Mouse (Mus musculus) midbrain, embryonic 10.5 days (tissue): ENCODE results near the gene Dnase1. TPM values are rescaled to one million over a fixed set of nuclear protein-coding genes. Genes with fewer than 3 reads are reported as not detected.

Experiments used
- DNase-seq: peaks from one replicate; pipeline ENCODE4 v3.0.0-alpha.2; 2017; ENCODE audit warnings: low spot score
- H3K27ac ChIP-seq: fragments of 300-500 bp; sonication (generic); replicated peaks from 2 replicates; pipeline ENCODE4 v1.5.1; 2016; ENCODE audit warnings: mild to moderate bottlenecking
- H3K27me3 ChIP-seq: fragments of 300-500 bp; sonication (generic); 2 replicates; pipeline ENCODE4 v1.6.1; 2016; ENCODE audit warnings: low read depth, mild to moderate bottlenecking; ENCODE audit not compliant: poor library complexity, severe bottlenecking
- H3K36me3 ChIP-seq: fragments of 300-500 bp; sonication (generic); 2 replicates; pipeline ENCODE4 v1.6.1; 2016; ENCODE audit warnings: mild to moderate bottlenecking, moderate library complexity
- H3K4me1 ChIP-seq: fragments of 300-500 bp; sonication (generic); 2 replicates; pipeline ENCODE4 v1.6.1; 2016
- H3K4me3 ChIP-seq: fragments of 300-500 bp; sonication (generic); 2 replicates; pipeline ENCODE4 v1.5.1; 2016; ENCODE audit warnings: mild to moderate bottlenecking, moderate library complexity
- H3K9me3 ChIP-seq: fragments of 300-500 bp; sonication (generic); replicated peaks from 2 replicates; pipeline ENCODE4 v1.6.1; 2016; ENCODE audit warnings: mild to moderate bottlenecking
- WGBS: fragments of 180-500 bp; shearing (Covaris S2); methylation state at CpG from one replicate; pipeline ENCODE4 v1.1.7; 2016; 5-methylcytosine and 5-hydroxymethylcytosine counted together
- polyA plus RNA-seq: library from polyadenylated mRNA; unstranded; fragments of >200 nt; fragmentation: Nextera tagmentation; extraction: Ambion mirVana; gene quantifications from 2 replicates; pipeline ENCODE4 v1.2.1, GENCODE M21; 2016

The Dnase1 gene
- polyA plus RNA-seq, 1 experiment from 2014 or later, result 5.3 TPM

DNA sequence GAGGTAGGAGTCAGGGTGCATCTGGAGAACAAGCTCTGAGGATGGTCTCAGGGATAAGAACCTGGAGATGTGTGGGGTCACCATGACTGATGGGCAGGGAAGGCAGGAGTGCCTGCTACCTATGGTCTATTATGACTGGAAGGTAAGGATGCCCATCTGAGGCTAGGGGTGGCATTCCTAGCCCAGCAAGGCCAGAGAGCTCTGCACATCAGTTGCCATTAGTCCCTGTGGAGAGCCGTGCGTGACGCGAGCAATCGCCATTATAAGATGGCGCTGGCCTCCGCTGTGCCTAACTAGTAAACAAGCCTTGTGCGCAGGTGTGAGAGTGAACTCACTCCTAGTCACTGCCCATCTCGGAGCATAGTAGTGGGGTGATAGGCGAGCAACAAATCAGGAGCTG, 6.2 kb upstream of the Dnase1 start:
- Histone ChIP-seq H3K36me3 (no peaks in the 10 kb centered on the region), H3K27me3 (no peaks in the 10 kb centered on the region), H3K4me1 (peaks cover 12% of the 10 kb centered on the region), H3K9me3 (no peaks in the 10 kb centered on the region), H3K4me3 (no peak overlapping the region), H3K27ac (no peak overlapping the region)
- DNase-seq, result no peak
- 94% methylated on average over 10 of the region's 10 CpGs for WGBS

DNA sequence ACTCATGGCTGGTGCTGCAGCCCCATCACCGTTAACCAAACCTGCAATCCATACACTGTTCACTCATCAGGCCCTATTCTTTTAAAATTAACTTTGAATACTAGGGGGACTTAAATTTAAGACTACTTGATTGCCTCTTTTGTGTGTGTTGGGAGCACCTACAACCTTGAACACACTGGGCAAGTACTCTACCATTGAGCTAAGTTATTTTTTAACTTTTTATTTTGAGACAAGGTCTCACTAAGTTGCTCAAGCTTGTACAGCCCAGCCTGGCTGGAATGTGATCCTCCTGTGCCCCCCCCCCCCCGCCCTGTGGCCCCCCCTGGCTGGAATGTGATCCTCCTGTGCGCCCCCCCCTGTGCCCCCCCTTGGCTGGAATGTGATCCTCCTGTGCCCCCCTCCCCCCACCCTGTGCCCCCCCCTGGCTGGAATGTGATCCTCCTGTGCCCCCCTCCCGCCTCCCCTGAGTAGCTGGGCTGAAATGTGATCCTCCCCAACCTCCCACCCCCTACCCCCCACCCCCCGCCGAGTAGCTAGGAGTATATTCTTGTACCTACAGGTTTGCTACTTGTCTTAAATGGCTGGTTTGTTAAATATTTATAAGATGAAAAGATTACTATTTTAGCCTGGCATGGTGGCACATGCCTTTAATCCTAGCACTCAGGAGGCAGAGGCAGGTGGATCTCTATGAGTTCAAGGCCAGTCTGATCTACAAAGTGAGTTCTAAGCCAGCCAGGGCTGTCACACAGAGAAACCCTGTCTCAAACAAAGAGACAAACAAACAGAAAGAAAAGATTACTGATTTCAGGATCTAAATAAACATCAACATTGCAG, 5.1 kb upstream of the Dnase1 start:
- WGBS, result 61% methylated on average over 6 of the region's 6 CpGs
- no peak for DNase-seq
- H3K4me1 ChIP-seq, result peaks cover 12% of the 10 kb centered on the region
- H3K9me3 ChIP-seq, result no peaks in the 10 kb centered on the region
- H3K27me3 ChIP-seq, result no peaks in the 10 kb centered on the region
- no peak overlapping the region for H3K4me3 ChIP-seq
- H3K36me3 ChIP-seq, result peaks cover 3% of the 10 kb centered on the region
- no peak overlapping the region for H3K27ac ChIP-seq

DNA sequence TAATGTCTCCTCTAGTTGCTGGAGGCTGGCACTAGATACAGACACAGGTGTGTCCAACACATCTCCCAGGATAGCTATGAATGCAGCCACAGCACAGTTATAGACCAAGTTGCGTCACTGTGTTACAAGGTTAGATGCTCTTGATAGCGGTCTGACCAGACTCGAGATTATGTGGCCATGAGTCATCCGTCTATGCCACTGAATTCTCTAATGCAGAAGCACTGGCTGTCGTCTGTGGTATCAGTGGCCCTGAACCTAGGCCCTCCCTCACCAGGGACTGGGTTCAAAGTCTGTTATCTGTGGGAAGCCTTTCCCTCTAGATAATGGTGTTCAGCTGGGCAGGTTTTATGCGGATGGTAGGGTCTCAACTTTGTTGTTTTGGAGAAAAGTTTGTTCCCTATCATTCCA, 4.4 kb upstream of the Dnase1 start:
- no peaks in the 10 kb centered on the region for H3K9me3 ChIP-seq
- peaks cover 10% of the 10 kb centered on the region for H3K36me3 ChIP-seq
- 93% methylated on average over 6 of the region's 6 CpGs for WGBS
- H3K4me3 ChIP-seq, result no peak overlapping the region
- no peak overlapping the region for H3K27ac ChIP-seq
- no peak for DNase-seq
- no peaks in the 10 kb centered on the region for H3K27me3 ChIP-seq
- H3K4me1 ChIP-seq, result peaks cover 12% of the 10 kb centered on the region

DNA sequence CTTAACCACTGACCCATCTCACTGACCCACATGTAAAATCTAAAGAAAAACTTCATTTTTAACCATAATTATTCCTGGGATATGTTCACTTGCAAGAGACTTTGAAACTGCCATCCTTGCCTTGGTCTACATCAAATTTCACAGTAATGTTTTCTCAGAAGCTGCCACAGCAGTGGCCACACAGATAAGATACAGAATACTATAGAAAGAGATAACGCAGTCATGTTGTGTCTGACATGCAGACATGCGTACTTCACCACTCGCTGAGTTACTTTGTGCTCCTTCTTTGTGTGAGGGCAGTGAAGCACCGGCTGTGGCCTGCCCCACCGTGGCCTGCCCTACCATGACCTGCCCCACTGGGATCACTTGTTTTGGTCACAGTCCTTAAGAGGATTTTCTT, 2.8 kb upstream of the Dnase1 start:
- WGBS, result 50% methylated on average over 5 of the region's 5 CpGs
- no peaks in the 10 kb centered on the region for H3K9me3 ChIP-seq
- no peak overlapping the region for H3K27ac ChIP-seq
- peaks cover 12% of the 10 kb centered on the region for H3K4me1 ChIP-seq
- DNase-seq, result no peak
- H3K4me3 ChIP-seq, result no peak overlapping the region
- H3K36me3 ChIP-seq, result peaks cover 26% of the 10 kb centered on the region
- H3K27me3 ChIP-seq, result no peaks in the 10 kb centered on the region

DNA sequence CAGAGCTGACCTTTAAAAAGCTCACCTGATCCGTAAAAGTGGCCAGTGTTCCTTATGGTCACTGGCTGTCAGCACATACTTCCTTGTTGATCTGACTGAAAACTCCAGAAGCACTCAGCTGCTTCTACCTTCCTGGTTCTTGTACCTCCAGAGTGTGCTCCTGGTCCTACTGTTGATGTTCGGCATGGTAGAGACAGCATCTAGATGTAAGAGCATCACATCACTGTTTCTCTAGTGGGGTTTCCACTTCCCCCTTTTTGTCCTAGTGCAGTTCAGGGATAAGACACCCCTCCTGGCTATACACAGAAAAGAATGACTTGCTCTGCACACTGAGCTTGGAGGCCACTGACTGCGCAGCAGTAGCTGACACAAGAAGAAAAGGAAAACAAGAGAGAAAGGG, 2.3 kb upstream of the Dnase1 start:
- H3K27ac ChIP-seq, result no peak overlapping the region
- no peak overlapping the region for H3K4me3 ChIP-seq
- H3K27me3 ChIP-seq, result no peaks in the 10 kb centered on the region
- peaks cover 31% of the 10 kb centered on the region for H3K36me3 ChIP-seq
- H3K4me1 ChIP-seq, result peaks cover 10% of the 10 kb centered on the region
- WGBS, result 81% methylated on average over 3 of the region's 3 CpGs
- no peak for DNase-seq
- H3K9me3 ChIP-seq, result no peaks in the 10 kb centered on the region

DNA sequence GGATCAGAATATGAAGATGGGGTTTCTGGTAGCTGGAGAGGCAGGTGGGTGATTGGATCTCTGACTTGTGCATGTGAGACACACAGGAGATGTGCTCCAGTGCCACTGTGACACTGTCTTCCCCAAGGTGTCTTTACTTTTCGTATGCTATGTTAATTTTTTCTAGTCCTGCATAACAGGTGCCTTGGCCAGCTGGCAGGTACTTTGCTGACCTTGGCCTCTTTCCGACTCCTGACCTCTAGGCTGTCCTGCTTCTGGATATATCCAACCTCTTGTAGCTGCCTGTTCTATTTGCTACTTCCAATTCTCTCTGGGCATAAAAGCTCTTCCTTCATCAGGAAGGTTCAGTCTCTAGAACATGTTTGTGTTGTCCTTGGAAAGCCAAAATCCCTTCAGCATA, 1.2 kb upstream of the Dnase1 start:
- Histone ChIP-seq H3K36me3 (peaks cover 42% of the 10 kb centered on the region), H3K4me3 (no peak overlapping the region), H3K9me3 (no peaks in the 10 kb centered on the region), H3K4me1 (peaks cover 8% of the 10 kb centered on the region), H3K27me3 (no peaks in the 10 kb centered on the region), H3K27ac (no peak overlapping the region)
- 94% methylated on average over 2 of the region's 2 CpGs for WGBS
- no peak for DNase-seq

DNA sequence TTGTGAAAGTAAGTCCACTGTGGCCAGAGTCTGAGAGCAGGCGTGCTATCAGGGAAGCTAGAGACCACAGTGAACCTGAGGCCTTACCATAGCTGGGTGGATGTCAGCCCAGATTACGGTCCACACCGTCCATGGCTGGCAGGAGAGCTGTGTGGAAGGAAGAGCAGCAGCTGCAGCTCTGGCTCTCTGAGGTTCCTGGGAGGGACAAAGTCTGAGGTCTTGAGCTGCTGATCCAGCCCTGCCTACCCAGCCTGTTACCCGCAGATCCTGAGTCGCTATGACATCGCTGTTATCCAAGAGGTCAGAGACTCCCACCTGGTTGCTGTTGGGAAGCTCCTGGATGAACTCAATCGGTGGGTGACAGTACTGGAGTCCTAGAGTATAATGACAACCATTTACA, 948 bp downstream of the Dnase1 start:
- 91% methylated on average over 7 of the region's 7 CpGs for WGBS
- H3K36me3 ChIP-seq, result peaks cover 62% of the 10 kb centered on the region

DNA sequence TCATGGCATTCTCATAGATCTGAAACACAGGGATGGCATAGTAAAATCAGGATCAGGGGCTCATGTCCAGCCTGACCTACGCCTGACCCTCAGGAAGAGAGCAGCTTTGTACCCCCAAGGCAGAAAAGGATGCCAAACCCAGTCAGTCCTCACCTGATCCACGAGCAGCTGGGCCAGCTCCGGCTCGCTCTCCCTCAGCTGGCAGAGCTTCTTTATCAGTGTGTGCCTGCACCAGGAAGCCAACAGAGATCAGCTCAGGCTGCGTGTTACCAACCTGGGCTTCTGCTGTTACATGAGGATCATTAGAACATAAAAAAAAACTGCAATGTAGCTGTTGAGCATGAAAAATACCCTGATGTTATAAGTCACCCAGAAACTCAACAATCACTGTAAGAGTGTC, 3.5 kb downstream of the Dnase1 start:
- DNase-seq, result no peak
- peaks cover 88% of the 10 kb centered on the region for H3K36me3 ChIP-seq

More for the DNA sequence above, 948 bp downstream of the Dnase1 start:
- DNase-seq, result no peak
- Histone ChIP-seq H3K4me1 (peaks cover 8% of the 10 kb centered on the region), H3K4me3 (no peak overlapping the region), H3K27me3 (no peaks in the 10 kb centered on the region), H3K9me3 (no peaks in the 10 kb centered on the region), H3K27ac (no peak overlapping the region)

DNA sequence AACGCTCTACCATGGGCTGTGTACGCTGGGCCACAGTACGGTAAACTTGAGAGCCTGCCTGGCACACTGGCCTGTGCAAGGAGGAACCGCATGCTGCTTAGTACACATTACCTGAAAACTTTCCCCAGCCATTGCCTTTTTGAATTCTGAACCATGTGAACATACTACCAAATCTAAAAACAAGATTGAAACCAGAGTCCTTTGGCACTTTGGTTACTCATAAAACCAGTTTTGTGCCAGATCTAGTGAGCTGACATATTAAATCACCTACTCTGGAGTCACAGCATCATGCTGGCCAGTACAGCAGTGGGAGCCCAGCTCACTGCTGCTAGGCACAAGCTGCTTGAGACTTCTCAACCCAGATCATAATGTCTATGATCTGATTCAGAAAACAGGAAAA, 4.9 kb downstream of the Dnase1 start:
- Histone ChIP-seq H3K9me3 (no peaks in the 10 kb centered on the region), H3K36me3 (peaks cover 99% of the 10 kb centered on the region), H3K4me1 (no peaks in the 10 kb centered on the region), H3K27ac (no peak overlapping the region), H3K4me3 (no peak overlapping the region), H3K27me3 (no peaks in the 10 kb centered on the region)
- WGBS, result 97% methylated on average over 4 of the region's 4 CpGs
- no peak for DNase-seq

More for the DNA sequence above, 3.5 kb downstream of the Dnase1 start:
- Histone ChIP-seq H3K9me3 (no peaks in the 10 kb centered on the region), H3K4me3 (no peak overlapping the region), H3K27me3 (no peaks in the 10 kb centered on the region), H3K27ac (no peak overlapping the region), H3K4me1 (no peaks in the 10 kb centered on the region)
- WGBS, result 90% methylated on average over 5 of the region's 5 CpGs

DNA sequence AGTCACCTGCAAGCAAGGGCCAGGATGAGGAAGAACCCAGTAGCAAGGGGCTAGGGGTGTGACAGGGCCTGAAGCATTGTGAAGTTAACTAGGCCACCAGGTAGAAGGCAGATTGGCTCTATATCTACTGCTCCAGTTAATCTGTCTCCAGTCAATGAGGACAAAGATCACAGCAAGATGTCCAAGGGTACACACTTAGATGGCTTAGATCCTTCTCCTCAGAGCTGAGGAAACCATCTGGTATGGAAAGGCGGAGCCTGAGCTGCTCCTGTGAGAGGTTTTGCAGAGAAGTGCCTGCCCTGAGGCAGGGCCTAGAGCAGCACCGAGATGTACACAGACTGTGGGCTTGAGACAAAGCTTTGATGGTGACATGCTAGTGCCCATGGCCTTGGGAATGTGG, 7.4 kb downstream of the Dnase1 start:
- Histone ChIP-seq H3K36me3 (peaks cover 99% of the 10 kb centered on the region), H3K9me3 (no peaks in the 10 kb centered on the region), H3K27ac (no peak overlapping the region), H3K27me3 (no peaks in the 10 kb centered on the region), H3K4me3 (no peak overlapping the region), H3K4me1 (no peaks in the 10 kb centered on the region)
- WGBS, result 97% methylated on average over 2 of the region's 2 CpGs
- DNase-seq, result no peak

DNA sequence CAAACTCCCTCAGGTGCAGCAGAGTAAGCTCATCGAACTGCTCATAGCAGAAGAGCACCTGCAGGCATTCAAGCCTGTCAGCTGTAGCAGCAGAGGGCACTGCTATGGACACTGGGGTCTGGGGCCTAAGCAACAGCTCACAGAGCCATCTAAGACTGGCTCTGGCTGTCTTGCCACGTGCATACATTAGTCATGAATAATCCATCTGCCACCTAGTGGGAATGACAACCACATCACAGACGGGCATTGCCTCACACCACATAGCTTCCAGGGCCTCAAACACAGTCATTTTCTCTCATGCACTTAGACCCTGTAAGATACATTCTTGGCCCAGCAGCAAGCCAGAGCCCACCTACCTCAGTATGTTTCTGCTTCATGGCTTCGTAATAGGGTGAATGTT, 8.8 kb downstream of the Dnase1 start:
- Histone ChIP-seq H3K4me3 (no peak overlapping the region), H3K4me1 (no peaks in the 10 kb centered on the region), H3K27me3 (no peaks in the 10 kb centered on the region), H3K9me3 (no peaks in the 10 kb centered on the region), H3K27ac (no peak overlapping the region), H3K36me3 (peaks cover 99% of the 10 kb centered on the region)
- WGBS, result 88% methylated on average over 4 of the region's 4 CpGs
- DNase-seq, result no peak

DNA sequence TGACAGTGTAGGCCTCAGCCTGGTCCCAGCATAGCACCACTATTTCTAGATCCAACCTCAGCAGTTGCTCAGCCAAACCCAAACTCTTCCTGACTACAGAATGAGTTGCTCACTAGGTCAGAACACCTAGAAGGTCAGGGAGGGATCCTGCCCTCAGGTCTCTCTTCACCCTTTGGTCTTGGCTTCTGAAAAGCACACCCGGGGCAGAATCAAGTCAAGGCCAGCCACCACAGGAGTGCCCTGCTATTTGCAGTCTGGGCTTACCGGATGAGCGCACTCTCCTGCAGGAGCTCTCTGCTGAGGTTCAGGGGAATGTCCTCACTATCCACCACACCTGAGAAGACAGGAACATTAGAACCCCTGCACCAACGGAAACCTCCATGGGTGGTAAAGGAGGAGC, 15.9 kb downstream of the Dnase1 start:
- DNase-seq, result no peak
- Histone ChIP-seq H3K36me3 (peaks cover 93% of the 10 kb centered on the region), H3K27ac (no peak overlapping the region), H3K4me3 (no peak overlapping the region), H3K9me3 (no peaks in the 10 kb centered on the region), H3K4me1 (no peaks in the 10 kb centered on the region), H3K27me3 (no peaks in the 10 kb centered on the region)
- 96% methylated on average over 4 of the region's 4 CpGs for WGBS

DNA sequence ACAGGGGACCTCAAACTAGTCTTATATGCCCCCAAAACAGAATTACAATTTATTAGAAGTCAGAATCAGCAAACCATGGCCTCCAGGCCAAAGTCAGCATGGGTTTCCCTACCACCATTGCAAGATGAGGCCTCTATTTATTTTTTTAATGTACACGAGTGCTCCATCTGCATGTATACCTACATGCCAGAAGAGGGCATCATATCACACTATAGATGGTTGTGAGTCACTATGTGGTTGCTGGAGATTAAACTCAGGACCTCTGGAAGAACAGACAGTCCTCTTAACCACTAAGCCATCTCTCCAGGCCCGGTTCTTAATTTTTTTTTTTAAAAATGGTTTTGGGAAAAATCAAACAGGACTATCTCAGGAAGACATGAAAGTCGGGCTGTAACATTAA, 17.1 kb downstream of the Dnase1 start:
- Histone ChIP-seq H3K9me3 (no peaks in the 10 kb centered on the region), H3K4me3 (no peak overlapping the region), H3K36me3 (peaks cover 93% of the 10 kb centered on the region), H3K27me3 (no peaks in the 10 kb centered on the region), H3K4me1 (no peaks in the 10 kb centered on the region), H3K27ac (no peak overlapping the region)
- no peak for DNase-seq
- WGBS, result 86% methylated on average over 3 of the region's 3 CpGs
